Mouse (Mus musculus) ZHBTc4 (cell line): ENCODE measurements at regions not wholly inside any gene's neighbourhood (a gene's known extent, or its start where the extent isn't known, plus 50 kb on each side); places are given as distances from the start of the nearest gene placed in this dataset.

Source experiments
- DNase-seq: peaks from one replicate; pipeline ENCODE4 v3.0.0-alpha.2; 2011; ENCODE audit warnings: low read depth, low spot score

- no peak for DNase-seq
Observed at GRCm38 (mm10) chr8:15271793-15272587, 226.1 kb upstream of the BB014433 start.

GRCm38 (mm10) chr8:15270290-15270689 lies 224.4 kb upstream of the BB014433 start:
- DNase-seq: peak; percentile 64

DNA sequence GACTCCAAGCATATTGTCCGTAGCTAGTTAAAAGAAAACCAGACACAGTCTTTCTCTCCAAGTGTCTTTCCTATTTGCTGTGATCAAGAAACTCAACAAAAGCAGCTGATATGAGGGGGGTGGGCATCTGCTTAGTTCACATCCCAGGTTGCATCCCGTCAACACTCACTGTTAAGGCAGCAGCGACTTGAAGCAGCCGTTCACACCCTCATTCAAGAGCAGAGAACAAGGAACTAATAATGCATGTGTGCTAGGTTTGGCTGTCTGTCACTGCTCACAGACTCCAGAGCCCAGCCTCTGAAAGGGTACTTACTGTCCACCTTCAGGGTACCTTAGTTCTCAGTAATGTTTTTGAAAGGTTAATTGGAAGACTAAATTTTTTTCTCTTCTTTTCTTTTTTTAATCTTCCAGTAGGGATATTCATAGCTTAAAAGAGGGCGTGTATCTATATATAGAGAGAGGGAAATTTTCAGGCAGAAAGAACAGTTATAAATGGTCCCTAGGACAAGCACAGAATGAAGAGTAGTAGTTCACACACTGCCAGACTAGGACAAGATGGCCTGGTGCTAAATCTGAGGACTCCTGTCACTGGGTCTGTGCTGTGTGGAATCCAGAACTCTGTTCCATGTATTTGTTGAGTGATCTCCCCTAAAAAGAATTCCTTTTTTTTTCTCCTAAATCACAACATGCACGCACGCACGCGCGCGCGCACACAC lies 199.1 kb upstream of the BB014433 start:
- DNase-seq: no peak

- no peak for DNase-seq
Observed at GRCm38 (mm10) chr8:15235410-15235809, 189.5 kb upstream of the BB014433 start.

- no peak for DNase-seq
Observed at GRCm38 (mm10) chr8:15233241-15233640, 187.4 kb upstream of the BB014433 start.

DNA sequence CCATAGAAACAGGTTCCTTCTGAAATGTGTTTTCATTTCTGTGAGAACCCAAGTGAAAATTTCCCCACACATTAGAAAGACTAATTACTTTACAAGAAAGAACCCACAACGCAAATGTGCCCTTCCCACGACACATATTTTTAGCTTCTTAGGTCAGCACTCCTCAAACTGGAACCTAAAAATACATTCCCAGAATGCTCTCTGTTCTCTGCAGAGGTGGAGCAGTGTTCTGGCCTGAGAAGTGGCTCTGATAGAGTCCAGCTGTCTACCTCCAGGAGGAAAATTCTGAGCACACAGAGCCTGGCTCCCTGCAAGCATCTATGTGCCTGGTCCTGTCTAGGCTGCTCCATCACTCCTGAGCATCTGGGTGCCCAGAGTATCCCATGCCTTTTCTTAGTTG lies 184.3 kb upstream of the BB014433 start:
- DNase-seq: no peak

DNA sequence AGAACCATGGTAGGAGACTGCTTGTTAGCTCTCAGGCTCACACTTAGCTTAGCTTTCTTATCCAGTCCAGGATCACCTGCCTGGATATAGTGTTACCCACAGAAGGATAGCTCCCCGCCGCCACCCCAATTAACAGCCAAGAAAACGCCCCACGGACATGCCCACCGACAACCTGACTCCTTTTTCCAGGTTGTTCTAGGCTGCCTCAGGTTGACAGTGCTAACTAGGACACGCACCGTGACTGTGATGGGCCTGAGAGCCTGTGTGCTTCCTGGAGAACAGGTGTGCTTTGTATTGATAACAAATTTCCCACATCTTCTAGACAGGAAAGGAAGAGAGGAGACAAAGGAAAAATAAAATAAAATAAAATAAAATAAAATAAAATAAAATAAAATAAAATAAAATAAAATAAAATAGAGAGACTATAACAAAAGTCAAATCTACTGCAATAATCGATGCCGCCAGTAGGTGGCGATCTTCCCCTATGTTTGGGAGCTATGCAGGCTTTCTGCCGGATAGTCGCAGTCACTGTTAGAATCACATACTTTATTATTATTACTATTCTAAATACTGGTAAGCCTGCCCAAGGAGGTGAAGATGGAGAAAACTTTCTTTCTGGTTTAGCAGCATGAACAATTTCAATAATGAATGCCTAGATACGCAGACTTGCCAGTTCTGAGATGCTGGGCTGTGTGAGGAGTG lies 175.5 kb upstream of the BB014433 start:
- peak; percentile 65 for DNase-seq

DNA sequence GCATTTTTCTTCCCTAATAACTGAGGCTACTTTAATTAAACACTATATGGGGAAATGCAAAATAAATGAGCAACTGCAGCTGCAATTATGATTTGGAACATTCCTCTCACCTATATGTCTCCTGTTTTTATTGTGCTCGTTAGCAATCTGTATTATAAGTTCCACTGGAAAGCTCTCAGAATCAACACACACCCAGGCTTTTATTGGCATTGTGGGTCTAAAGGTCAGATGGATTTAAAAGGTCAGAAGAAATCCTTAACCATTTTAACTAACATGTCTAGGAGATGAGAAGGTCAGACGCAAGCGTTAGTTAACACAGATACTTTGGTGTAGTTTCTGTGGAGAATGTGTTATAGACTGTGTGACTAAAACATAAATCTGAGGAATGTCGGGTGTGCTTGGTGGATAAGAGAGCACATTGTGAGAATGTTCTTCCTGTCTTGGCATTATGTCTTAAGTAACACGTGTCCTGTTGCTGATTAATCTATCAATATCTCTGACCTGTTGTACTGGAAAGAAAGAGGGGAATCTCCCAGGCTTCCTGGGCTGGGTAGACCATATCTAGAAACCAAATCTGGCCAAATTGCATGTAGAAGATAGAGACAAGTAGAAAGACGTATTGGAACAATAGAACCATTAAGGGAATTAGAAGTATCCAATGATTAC lies 164.1 kb upstream of the BB014433 start:
- no peak for DNase-seq

DNA sequence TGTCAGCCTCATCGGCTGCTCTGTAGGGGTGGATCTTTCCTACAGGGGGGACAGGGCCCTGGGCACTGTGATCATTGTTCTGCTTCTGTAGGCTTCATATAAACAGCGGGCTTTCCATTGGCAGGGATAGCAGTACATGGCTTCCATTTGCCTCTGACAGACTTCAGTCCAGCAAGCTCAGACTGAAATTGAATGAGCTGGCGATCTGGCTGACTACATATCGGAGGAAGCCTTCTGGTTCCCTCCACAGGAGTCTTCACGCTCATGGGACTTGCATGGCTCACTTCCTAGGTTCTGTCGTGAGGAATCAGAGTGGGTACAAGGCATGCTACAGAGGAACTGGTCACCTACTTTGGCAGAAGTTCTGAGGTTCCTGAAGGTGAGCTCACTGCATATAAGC lies 155.7 kb upstream of the BB014433 start:
- no peak for DNase-seq

GRCm38 (mm10) chr8:15190708-15191107 lies 144.8 kb upstream of the BB014433 start:
- DNase-seq: no peak

DNA sequence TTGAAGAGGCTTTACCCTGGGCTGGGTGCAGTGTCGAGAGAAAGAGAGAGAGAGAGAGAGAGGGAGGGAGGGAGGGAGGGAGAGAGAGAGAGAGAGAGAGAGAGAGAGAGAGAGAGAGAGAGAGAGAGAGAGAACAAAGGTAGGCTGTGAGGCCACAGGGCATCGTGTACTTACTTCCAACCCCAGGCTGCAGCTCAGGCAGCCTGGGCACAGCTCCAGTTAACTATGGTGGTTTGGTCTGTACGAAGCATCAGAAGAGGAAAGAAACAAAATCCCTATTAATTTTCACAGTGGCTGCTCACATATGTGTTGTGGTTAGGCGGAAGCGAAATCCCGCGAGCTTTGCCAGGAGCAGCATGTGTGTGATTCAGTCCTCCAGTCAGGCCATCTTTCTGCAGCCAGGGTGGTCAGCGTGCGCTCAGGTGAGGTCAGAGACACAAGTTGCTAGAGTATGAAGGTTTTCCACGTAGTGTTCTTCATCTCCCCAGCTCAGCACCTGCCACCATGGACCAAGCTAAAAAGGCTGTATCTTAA lies 143.3 kb upstream of the BB014433 start:
- DNase-seq: no peak
